16 mouse cellular contexts compared by ENCODE assay signal in genomic region chr1:65229768-65230167, GRCm38 (mm10). TPM values are rescaled to one million over a fixed set of nuclear protein-coding genes. Genes with fewer than 3 reads are reported as not detected.
"Had no signal": no experiment of that assay in that cellular context is flagged by ENCODE, and none has a peak within 500 bp of the region (broad histone marks: within the 10 kb centered on the region; RNA-seq: fewer than 3 reads in every experiment).

No protein-coding gene starts in this region.

RNA-seq across cellular contexts. Expression of gene Idh1, which starts 43.5 kb away (rescaled TPM):
- polyA plus RNA-seq: erythroblast, embryonic 14.5 days had no signal

RNA-seq across cellular contexts. Expression of gene Pth2r, which starts 52.1 kb away (rescaled TPM):
- total RNA-seq: common myeloid progenitor, adult 5-6 weeks; gastrocnemius, adult 18-20 months; gastrocnemius, adult 2 months; gastrocnemius, adult 8-10 months; gastrocnemius, postnatal 10 days; gastrocnemius, postnatal 14 days; gastrocnemius, postnatal 25 days; gastrocnemius, postnatal 36 days; gastrocnemius, postnatal 4 days; granulocyte monocyte progenitor cell, adult 5-6 weeks; heart, adult 18-20 months; heart, adult 2 months; heart, adult 8-10 months had no signal
- polyA plus RNA-seq: embryonic facial prominence, embryonic 11.5 days; erythroblast, embryonic 14.5 days; forebrain, embryonic 11.5 days; heart, adult 2 months had no signal
